Mouse (Mus musculus) forebrain, postnatal 0 days (tissue): ENCODE data around the gene Magohb. TPM values are rescaled to one million over a fixed set of nuclear protein-coding genes. Genes with fewer than 3 reads are reported as not detected.

ENCODE experiments used
- ATAC-seq: fragments of 200-750 bp; cut with Nextera tagmentation; 2 replicates; pipeline ENCODE4 v1.8.0; 2017; ENCODE audit warnings: mild to moderate bottlenecking, moderate library complexity
- DNase-seq: peaks from one replicate; pipeline ENCODE4 v3.0.0-alpha.2; 2015
- H3K27ac ChIP-seq: fragments of 300-500 bp; sonication (generic); 2 replicates; pipeline ENCODE4 v1.5.1; 2014; ENCODE audit warnings: low read depth, mild to moderate bottlenecking, antibody characterized with exemption, low read length, moderate library complexity, mixed read lengths
- H3K27me3 ChIP-seq: fragments of 300-500 bp; sonication (generic); 2 replicates; pipeline ENCODE4 v1.6.1; 2014; ENCODE audit warnings: mild to moderate bottlenecking, low read length, mixed read lengths; ENCODE audit not compliant: insufficient read depth
- H3K36me3 ChIP-seq: fragments of 300-500 bp; sonication (generic); 2 replicates; pipeline ENCODE4 v1.6.1; 2014; ENCODE audit warnings: mild to moderate bottlenecking, moderate library complexity; ENCODE audit not compliant: insufficient read depth
- H3K4me1 ChIP-seq: fragments of 300-500 bp; sonication (generic); 2 replicates; pipeline ENCODE4 v1.6.1; 2014; ENCODE audit warnings: antibody characterized with exemption; ENCODE audit not compliant: insufficient read depth
- H3K4me2 ChIP-seq: fragments of 300-500 bp; sonication (generic); 2 replicates; pipeline ENCODE4 v1.6.1; 2014; ENCODE audit warnings: low read depth, mild to moderate bottlenecking, moderate library complexity
- H3K4me3 ChIP-seq: fragments of 300-500 bp; sonication (generic); 2 replicates; pipeline ENCODE4 v1.5.1; 2014; ENCODE audit warnings: low read depth, low read length, mixed read lengths
- H3K9ac ChIP-seq: fragments of 300-500 bp; sonication (generic); 2 replicates; pipeline ENCODE4 v1.6.1; 2014; ENCODE audit warnings: mild to moderate bottlenecking
- H3K9me3 ChIP-seq: fragments of 300-500 bp; sonication (generic); 2 replicates; pipeline ENCODE4 v1.6.1; 2016; ENCODE audit warnings: low read length
- CTCF ChIP-seq: sonication (generic); IDR thresholded peaks from 2 replicates; pipeline ENCODE4 v1.5.1; 2016; ENCODE audit warnings: antibody characterized with exemption, control low read depth, low read depth
- WGBS: fragments of 180-500 bp; shearing (Covaris S2); extraction: QIAGEN DNeasy Blood & Tissue Kit; methylation state at CpG from one replicate; pipeline ENCODE4 v1.1.7; 2014; 5-methylcytosine and 5-hydroxymethylcytosine counted together
- polyA plus RNA-seq: library from polyadenylated mRNA; unstranded; fragments of >200 nt; fragmentation: Nextera tagmentation; extraction: Ambion mirVana; gene quantifications from 2 replicates; pipeline ENCODE4 v1.2.1, GENCODE M21; 2015
- total RNA-seq: library from RNA; depleted of rRNA; stranded (reverse); fragments of >200 nt; gene quantifications from 2 replicates; pipeline ENCODE4 v1.2.3, GENCODE M21; 2014; rRNA removed

Magohb gene
- total and polyA plus RNA-seq, 2 experiments from 2014 or later: 20.8 to 41.7 TPM

GRCm38 (mm10) chr6:131264175-131264574 lies 28.9 kb downstream of the Magohb start:
- TF ChIP-seq CTCF: no peak
- 86% methylated on average over 5 of the region's 5 CpGs for WGBS
- no peaks in the 10 kb centered on the region for H3K4me1 ChIP-seq
- no peaks in the 10 kb centered on the region for H3K36me3 ChIP-seq
- no peaks in the 10 kb centered on the region for H3K9me3 ChIP-seq
- no peak overlapping the region for H3K9ac ChIP-seq
- H3K27me3 ChIP-seq: no peaks in the 10 kb centered on the region
- DNase-seq (no peak), ATAC-seq (no peak)
- no peak overlapping the region for H3K4me3 ChIP-seq
- no peak overlapping the region for H3K4me2 ChIP-seq
- no peak overlapping the region for H3K27ac ChIP-seq

GRCm38 (mm10) chr6:131262778-131263177 lies 30.3 kb downstream of the Magohb start:
- WGBS: 67% methylated on average over 3 of the region's 3 CpGs
- Histone ChIP-seq H3K9me3 (no peaks in the 10 kb centered on the region), H3K4me2 (no peak overlapping the region), H3K9ac (no peak overlapping the region), H3K36me3 (no peaks in the 10 kb centered on the region), H3K27ac (no peak overlapping the region), H3K4me1 (no peaks in the 10 kb centered on the region), H3K27me3 (no peaks in the 10 kb centered on the region), H3K4me3 (no peak overlapping the region)
- ATAC-seq (no peak), DNase-seq (no peak)
- no peak for TF ChIP-seq CTCF

GRCm38 (mm10) chr6:131262009-131262408 lies 31.0 kb downstream of the Magohb start:
- Histone ChIP-seq H3K4me3 (no peak overlapping the region), H3K4me1 (no peaks in the 10 kb centered on the region), H3K27ac (no peak overlapping the region), H3K4me2 (no peak overlapping the region), H3K27me3 (no peaks in the 10 kb centered on the region), H3K9ac (no peak overlapping the region), H3K9me3 (no peaks in the 10 kb centered on the region), H3K36me3 (no peaks in the 10 kb centered on the region)
- no peak for TF ChIP-seq CTCF
- no peak for ATAC-seq
- no peak for DNase-seq
- WGBS: 87% methylated on average over 3 of the region's 3 CpGs

GRCm38 (mm10) chr6:131247206-131247605 lies 45.8 kb downstream of the Magohb start, which contains the start of gene Klra2:
Gene Klra2 (minus strand): TSS chr6:131247362.
- H3K4me1 ChIP-seq: no peaks in the 10 kb centered on the region
- no peak for TF ChIP-seq CTCF
- H3K4me3 ChIP-seq: no peak within 1 kb of the TSS
- ATAC-seq (no peak), DNase-seq (no peak)
- H3K27me3 ChIP-seq: no peaks in the 10 kb centered on the region
- no peak within 1 kb of the TSS for H3K4me2 ChIP-seq
- no peaks in the 10 kb centered on the region for H3K36me3 ChIP-seq
- no peak within 1 kb of the TSS for H3K27ac ChIP-seq
- H3K9me3 ChIP-seq: no peaks in the 10 kb centered on the region
- no peak within 1 kb of the TSS for H3K9ac ChIP-seq
- 91% methylated on average over 2 of the region's 2 CpGs for WGBS

- H3K27ac ChIP-seq: no peak overlapping the region
- H3K9me3 ChIP-seq: no peaks in the 10 kb centered on the region
- H3K36me3 ChIP-seq: no peaks in the 10 kb centered on the region
- H3K27me3 ChIP-seq: no peaks in the 10 kb centered on the region
- no peaks in the 10 kb centered on the region for H3K4me1 ChIP-seq
- H3K4me3 ChIP-seq: no peak overlapping the region
- 78% methylated on average over 2 of the region's 2 CpGs for WGBS
- no peak for DNase-seq
- no peak for ATAC-seq
- no peak for TF ChIP-seq CTCF
- no peak overlapping the region for H3K4me2 ChIP-seq
- no peak overlapping the region for H3K9ac ChIP-seq
These were observed 48.0 kb downstream of the Magohb start for GRCm38 (mm10) chr6:131245081-131245480.

Other genes with a start within 250 kb of the Magohb start
- gene Klra2, start 45.9 kb downstream of the Magohb start, total RNA-seq: not detected in 2 replicates
- gene Klra2, start 45.9 kb downstream of the Magohb start, polyA plus RNA-seq: not detected in 2 replicates
- 7.1 and 10.5 TPM in 2 replicates for gene Styk1, start 60.4 kb upstream of the Magohb start, total RNA-seq
- 4.5 and 6.3 TPM in 2 replicates for gene Styk1, start 60.4 kb upstream of the Magohb start, polyA plus RNA-seq
- gene Ybx3, start 95.2 kb upstream of the Magohb start, total RNA-seq: 89.3 and 116 TPM in 2 replicates
- 36.2 and 37.3 TPM in 2 replicates for gene Ybx3, start 95.2 kb upstream of the Magohb start, polyA plus RNA-seq
- gene 5430401F13Rik, start 193.2 kb upstream of the Magohb start, total RNA-seq: not detected in 2 replicates
- not detected in 2 replicates for gene 5430401F13Rik, start 193.2 kb upstream of the Magohb start, polyA plus RNA-seq
- gene Gm6619, start 193.2 kb upstream of the Magohb start, total RNA-seq: not detected in 2 replicates
- gene Gm6619, start 193.2 kb upstream of the Magohb start, polyA plus RNA-seq: not detected in 2 replicates